Mouse (Mus musculus): ENCODE data around the gene Rab1b.

DNA sequence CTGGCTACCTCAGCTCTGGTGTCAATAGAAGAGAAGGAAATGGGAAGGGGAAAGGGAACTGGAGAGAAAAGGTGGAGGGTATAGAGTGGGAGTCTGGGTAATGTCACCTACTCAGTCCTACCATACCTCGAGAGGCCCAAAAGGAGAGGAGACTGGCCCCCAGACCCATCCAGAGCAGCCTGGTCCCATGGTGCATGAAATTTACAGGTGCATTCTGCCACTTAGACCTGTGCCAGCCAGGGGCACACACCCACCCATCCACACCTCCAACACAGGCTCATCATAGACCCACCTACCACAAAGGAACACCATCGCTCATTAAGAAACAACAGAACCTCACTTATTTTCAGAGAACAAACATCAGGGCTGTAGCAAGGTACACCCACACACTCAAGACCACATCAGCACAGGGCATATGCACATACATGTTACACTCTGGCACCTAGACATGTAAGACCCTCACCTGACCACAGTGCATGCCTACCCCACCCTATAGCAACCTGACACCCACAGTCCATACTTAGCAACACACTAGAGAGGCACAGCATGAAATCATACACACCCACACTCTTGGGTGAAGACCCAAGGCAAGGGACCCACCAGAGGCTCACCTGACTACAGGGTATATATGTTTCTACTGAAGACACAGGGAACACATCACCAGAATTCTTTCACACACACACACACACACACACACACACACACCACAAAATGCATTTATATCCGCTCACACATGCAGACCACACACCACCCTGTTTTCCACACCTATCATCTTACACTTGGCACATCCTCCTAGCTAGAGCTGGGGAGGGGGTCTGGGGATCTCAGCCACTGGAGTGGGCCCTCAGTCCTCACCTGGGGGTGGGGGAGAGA, 22.7 kb downstream of the Rab1b start:
- TF ChIP-seq CTCF (IDR thresholded peaks at IDR 0.05; ENCODE audit: low read depth): no peak
- no peak for TF ChIP-seq EP300 (IDR thresholded peaks at IDR 0.05; ENCODE audit: low read depth)

Data from liver, postnatal 0 days (tissue).